Mouse (Mus musculus): ENCODE data around the gene Safb. TPM values are rescaled to one million over a fixed set of nuclear protein-coding genes. Genes with fewer than 3 reads are reported as not detected.
"Not testable (repeated sequence)": the region's sequence is repeated elsewhere in the genome, so short reads cannot be mapped to it uniquely, and the experiment has no call there.

The Safb gene
- total RNA-seq, 2 experiments from 2014 or later, result 126 to 182 TPM

DNA sequence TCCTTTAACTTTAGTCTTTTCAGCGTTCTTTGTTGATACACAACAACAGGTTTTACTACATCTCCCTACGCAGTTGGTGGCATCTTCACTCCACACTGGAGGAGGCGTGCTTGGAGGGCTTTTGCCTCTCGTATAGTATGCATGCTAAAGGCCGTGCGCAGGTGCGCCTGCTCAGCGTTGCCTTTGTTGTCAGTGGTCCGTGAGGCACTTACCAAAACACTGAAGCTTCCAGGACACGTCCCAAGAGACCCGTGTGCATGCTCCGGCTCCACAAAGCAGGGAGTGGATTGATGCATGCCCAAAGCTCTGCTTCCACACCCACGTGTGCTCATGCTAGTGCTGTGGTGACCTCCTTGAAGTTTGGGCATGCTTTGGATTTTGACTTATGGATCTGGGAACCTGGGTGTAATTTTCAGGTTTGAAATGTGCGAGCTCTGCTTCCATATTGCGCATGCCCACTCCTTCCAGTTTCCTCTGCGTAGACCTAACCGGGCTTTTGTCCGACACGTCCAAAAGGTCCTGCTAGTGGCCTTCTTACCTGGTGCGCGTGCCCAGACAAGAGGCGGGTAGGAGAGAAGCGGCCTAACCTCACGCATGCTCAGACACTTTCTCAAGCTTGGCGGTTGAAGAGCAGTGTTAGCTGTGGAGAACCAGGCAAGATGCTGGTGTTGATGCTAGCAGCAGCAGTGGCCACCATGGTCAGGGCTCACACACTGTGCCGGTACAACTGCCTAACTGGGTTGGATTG is 43.1 kb downstream of the Safb start, which contains the start of gene Catsperd:
Catsperd (plus strand) TSS at position 614 of the 748 bp plus-strand sequence.
- intact Hi-C loops (cut with DNase I), result loop anchor here (2.0 to 5.0 kb wide), 2 partner anchors 15 to 40 kb away; partner anchors contain the start of gene Rpl36
- no peak for DNase-seq (ENCODE audit: low spot score in 2 of 2)

DNA sequence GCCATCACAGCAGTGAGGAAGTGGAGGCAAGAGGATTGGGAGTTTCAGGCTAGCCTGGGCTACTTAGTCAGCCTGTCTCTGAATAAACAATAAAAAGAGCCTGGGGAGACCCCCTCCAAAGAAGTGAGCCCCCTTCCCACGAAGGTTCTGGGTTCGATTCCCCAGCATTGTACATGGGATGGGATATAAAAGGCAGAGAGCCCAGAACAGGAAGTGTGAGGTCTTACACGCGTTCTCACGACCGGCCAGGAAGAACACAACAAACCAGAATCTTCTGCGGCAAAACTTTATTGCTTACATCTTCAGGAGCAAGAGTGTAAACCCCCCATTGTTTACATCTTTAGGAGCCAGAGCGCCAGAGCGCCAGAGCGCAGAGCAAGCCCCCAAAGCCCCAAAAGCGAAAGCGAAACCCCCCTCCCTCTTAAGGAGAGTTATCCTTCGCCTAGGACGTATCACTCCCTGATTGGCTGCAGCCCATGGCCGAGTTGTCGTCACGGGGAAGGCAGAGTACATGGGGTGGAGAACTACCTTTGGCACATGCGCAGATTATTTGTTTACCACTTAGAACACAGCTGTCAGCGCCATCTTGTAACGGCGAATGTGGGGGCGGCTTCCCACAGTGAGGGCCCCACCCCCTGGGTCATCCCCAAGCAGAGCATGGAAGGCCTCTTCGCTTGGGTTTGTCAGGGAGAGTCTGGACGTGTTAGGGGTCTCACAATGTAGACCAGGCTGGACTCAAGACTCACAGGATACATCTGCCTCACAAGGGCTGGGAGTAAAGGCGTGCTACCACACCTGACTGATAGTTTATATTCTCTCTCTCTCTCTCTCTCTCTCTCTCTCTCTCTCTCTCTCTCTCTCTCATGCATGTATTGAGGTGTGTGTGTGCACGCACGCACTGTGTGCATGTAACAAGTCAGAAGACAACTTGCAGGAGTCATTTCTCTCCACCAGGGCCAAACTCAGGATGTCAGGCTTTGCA is 45.5 kb downstream of the Safb start:
- intact Hi-C loops (cut with DNase I), result loop anchor here (5.0 kb wide), 1 partner anchor 37 kb away; no protein-coding TSS in a partner anchor

DNA sequence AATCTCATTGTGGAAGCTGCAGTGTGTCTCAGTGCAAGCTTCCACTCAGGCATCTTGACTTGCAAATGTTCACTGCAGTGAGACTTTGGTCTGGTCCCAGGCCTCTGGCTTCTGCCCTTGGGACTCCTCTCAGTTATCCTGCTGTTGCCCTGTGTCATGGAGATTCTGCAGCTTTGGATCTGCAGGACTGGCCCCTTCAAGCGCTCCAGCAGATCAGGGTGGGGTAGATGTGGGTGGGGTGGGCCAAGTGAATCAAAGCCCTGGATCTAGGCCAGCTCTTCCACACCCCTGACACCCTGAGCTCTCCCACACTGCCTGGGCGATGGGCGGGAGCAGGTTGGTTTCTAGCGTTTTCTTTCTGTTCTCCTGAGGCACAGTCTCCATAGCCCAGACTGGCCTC is 47.2 kb downstream of the Safb start:
- intact Hi-C loops (cut with DNase I), result no loop called here

More for the DNA sequence above, 45.5 kb downstream of the Safb start:
- DNase-seq (ENCODE audit: low spot score in 2 of 2), result not testable (repeated sequence)

DNA sequence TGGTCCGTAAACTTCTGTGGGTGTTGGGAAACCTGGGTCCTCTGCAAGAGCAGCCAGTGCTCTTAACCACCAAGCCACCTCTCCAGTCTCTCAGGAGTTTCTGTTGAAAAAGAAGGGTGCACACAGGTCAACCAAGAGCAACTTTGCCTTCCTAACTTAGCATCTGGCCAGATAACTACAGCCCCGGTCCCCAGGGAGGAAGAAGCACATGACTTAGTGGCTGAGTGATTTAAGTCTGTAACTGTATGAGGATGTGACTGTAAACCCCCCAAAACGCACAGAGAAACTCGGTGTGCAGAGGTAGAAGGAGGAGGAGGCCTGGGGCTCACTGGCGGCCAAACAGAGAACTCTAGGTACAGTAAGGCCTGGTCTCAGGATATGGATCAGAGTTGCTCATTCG is 49.4 kb downstream of the Safb start:
- intact Hi-C loops (cut with DNase I), result no loop called here
- DNase-seq (ENCODE audit: low spot score in 2 of 2), result no peak

More for the DNA sequence above, 47.2 kb downstream of the Safb start:
- no peak for DNase-seq (ENCODE audit: low spot score in 2 of 2)

DNA sequence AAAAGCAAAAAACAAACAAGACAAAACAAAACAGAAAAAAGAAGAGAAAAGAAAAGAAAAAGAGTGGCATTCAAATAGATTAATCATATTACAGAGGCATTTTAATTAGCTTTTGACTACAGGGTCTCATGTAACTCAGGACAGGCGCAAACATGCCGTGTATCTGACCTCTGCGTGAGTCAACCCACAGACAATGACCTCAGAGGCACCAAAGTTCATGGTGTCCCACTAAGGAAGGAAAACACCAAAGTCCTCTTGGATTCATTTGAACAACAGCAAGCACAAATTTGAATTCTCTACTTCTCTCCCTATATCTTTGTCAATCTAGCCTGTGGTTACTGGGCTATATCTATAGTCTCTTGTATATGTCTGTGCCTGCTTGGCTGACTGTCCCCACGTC is 58.6 kb downstream of the Safb start:
- intact Hi-C loops (cut with DNase I), result no loop called here
- DNase-seq (ENCODE audit: low spot score in 2 of 2), result no peak

DNA sequence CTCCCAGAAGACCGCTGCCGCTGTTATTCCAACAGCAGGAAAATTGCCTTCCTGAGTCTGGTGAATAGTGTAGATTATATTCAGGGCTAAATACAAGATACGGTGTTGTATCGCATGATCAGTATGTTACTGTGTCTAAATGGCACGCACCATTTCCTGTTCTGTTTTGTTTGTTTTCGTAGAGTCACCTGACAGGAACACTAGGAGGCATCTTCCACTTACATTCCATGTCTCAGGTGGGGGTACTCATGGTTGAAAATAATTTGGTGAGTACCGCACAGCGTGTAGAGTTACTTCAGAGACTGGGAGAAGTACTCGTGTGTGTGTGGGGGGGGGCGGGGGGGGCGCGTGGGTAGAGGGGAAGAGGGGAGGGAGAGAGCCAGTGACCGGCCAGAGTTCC is 62.9 kb downstream of the Safb start:
- DNase-seq (ENCODE audit: low spot score in 2 of 2), result no peak
- intact Hi-C loops (cut with DNase I), result no loop called here

DNA sequence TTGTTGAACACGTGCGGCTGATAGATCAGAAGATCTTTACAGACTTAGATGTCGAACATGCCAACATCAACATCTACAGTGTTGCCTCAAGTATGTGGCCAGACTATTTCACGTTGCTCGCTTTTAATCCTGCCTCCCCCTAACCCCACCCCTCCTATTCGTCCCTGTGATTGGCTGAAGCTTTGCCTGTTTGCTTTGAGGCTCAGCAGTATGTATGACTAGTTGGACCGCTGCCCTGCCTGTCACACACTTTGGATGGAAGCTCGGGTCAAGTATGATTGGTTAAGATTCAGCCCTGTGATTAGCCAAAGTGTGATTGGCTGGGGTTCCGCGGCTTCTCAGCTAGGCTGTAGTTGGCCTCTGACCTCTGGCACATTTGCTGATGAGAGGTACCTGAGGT is 67.2 kb downstream of the Safb start:
- no peak for DNase-seq (ENCODE audit: low spot score in 2 of 2)
- intact Hi-C loops (cut with DNase I), result no loop called here

DNA sequence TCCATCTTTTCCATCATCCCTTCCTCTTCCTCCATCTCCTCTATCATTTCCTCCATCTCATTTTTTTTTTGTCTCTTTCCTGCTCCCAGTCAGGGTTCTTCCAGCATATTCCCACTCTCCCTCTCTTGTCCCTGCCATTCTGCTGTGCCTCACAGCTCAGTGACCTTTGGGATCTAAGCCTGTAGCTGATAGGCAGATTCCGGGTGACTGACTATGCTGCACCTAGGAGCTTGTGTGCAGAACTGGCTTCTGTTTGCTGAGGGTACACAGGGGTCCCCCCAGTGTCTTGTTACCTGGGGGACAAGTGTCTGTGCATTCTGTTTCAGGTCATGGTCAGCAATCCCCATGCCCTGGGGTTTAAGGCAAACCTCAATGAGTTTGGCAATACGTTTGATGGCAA is 70.1 kb downstream of the Safb start:
- no peak for DNase-seq (ENCODE audit: low spot score in 2 of 2)
- intact Hi-C loops (cut with DNase I), result no loop called here

DNA sequence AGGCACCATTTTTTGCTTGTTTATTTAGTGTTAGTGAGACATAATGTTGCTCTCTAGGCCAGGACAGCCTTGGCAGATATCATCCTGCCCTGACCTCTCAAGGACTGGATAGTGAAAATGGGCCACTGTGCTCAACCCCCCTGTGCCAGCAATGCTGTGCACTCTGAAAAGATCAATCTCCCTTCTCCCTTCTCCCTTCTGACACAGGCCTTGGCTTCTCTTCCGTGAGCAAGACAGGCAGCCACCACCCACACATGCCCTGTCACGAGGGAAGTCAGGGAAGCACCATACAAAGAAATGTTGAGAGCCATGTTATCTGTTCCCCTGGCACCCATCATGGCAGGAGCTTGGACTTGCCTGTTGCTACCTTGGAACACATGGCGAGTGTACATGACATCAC is 70.7 kb downstream of the Safb start:
- intact Hi-C loops (cut with DNase I), result no loop called here
- no peak for DNase-seq (ENCODE audit: low spot score in 2 of 2)

Other genes with a start within 250 kb of the Safb start
- gene Ptprs, start 108.3 kb upstream of the Safb start, total RNA-seq (2021), result 100 to 1,000 TPM; 576 to 675 TPM
- gene Znrf4, start 72.4 kb upstream of the Safb start, total RNA-seq (2021), result not detected
- gene Gm20219, start 30.4 kb upstream of the Safb start, total RNA-seq (2021), result 1 to 10 TPM; 1.3 to 3.5 TPM
- gene Safb2, start 240 bp upstream of the Safb start, total RNA-seq (2021), result 100 to 1,000 TPM in 1 of 2 experiments, 10 to 100 TPM in 1; 73.4 to 145 TPM
- gene 2410015M20Rik, start 24.9 kb downstream of the Safb start, total RNA-seq (2021), result 100 to 1,000 TPM; 120 to 139 TPM
- 100 to 1,000 TPM; 343 to 401 TPM for gene Rpl36, start 28.6 kb downstream of the Safb start, total RNA-seq (2021)
- gene Lonp1, start 42.1 kb downstream of the Safb start, total RNA-seq (2021), result 10 to 100 TPM; 62.7 to 64.1 TPM
- under 1 TPM; 0.57 to 0.91 TPM for gene Catsperd, start 43.3 kb downstream of the Safb start, total RNA-seq (2021)
- 10 to 100 TPM; 96.3 to 99.5 TPM for gene Ranbp3, start 88.5 kb downstream of the Safb start, total RNA-seq (2021)
- gene Ndufa11, start 132.9 kb downstream of the Safb start, total RNA-seq (2021), result 100 to 1,000 TPM; 190 to 237 TPM
- 10 to 100 TPM; 13.7 to 14.9 TPM for gene Vmac, start 133.2 kb downstream of the Safb start, total RNA-seq (2021)
- 1 to 10 TPM; 5.9 to 7.3 TPM for gene Nrtn, start 172.7 kb downstream of the Safb start, total RNA-seq (2021)
- gene Dus3l, start 179.9 kb downstream of the Safb start, total RNA-seq (2021), result 10 to 100 TPM; 57.6 to 75.6 TPM
- gene Prr22, start 185.4 kb downstream of the Safb start, total RNA-seq (2021), result 1 to 10 TPM; 1.2 to 1.3 TPM
- 1 to 10 TPM; 2.7 to 2.9 TPM for gene Rfx2, start 246.2 kb downstream of the Safb start, total RNA-seq (2021)

All from left cerebral cortex, postnatal 36 days (tissue).